Mouse (Mus musculus): ENCODE results near the gene Ttll1.

- no peak for TF ChIP-seq CTCF (IDR thresholded peaks at IDR 0.05)
- TF ChIP-seq EP300 (IDR thresholded peaks at IDR 0.05) = no peak
These were observed 56.8 kb downstream of the Ttll1 start for GRCm38 (mm10) chr15:83453879-83454278.
